Mouse (Mus musculus): Measurements from ENCODE around the gene Atox1.

Atox1 gene

DNA sequence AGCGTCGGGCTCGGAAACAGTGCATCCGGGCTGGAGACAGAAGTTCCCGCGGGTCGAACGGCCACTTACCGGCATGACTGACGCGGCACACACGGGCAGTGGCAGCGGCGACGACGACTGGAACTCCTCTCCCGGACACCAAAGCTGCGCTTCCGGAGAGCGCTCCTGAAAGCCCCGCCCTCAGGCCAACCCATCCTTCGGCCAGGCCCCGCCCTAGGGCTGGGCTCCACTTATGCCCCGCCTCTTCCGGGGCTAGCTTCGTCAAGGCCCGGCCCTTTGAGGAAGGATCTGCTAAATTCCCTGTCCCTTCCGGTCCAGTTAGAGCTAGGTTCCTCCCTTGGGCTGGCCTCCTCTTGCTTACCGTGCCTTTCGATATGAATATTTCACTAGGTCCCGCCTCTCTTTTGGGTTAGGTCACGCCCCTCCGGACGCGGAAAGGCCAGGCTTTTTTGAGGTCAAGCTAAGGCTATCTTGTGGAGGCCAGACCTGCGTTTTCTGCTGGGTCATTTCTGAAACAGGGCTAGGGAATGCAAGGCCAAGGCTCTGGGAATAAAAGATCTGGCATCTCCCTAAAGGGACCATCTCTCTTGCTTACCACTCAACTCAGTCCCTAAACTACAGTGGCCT, at the start of gene Atox1:
Gene Atox1 (minus strand): TSS at position 221 of the 627 bp plus-strand sequence.
- CTCF ChIA-PET = interaction anchor here (1.2 kb wide), 1 partner anchor 8 kb away, joined by 3 read pairs; the partner anchor contains the start of gene G3bp1

DNA sequence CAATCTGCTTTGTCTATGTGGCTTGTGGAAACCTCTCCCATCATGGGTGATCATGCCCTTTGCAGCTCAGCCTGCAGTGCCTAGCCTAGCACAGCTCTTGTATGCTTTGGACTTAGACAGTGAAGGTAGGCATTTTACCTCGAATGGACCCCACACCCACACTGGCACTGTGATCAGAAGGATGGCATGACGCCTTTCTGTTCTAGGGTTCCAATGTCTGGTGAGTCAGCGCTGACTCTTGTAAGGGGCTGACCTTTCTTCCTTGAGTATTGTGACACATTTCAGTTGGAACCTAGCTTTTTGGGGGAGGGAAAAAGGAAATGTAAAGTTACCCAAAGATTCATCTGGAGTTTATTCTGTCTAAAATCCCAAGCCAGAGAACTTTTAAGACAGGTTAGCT, 44.4 kb upstream of the Atox1 start:
- CTCF ChIA-PET = no interaction called here

DNA sequence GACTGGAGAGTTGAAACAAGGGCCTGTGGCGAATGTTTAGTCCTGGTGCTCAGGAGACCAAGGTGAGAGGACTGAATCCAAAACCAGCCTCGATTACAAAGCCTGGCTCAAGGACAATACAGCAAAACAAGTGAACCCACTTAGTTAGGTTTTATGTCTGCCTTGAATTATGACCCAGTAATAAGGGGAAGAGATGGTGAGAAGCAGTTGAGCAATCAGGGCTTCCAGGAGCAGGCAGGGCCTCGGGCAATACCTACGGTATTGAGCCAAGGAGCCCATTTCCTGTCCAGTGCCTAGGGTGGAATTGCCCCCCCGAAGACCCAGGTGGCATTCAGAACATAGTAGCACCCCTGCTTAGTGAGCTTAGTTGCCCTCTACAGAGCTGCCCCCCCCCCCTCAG, 41.8 kb upstream of the Atox1 start:
- CTCF ChIA-PET = no interaction called here

DNA sequence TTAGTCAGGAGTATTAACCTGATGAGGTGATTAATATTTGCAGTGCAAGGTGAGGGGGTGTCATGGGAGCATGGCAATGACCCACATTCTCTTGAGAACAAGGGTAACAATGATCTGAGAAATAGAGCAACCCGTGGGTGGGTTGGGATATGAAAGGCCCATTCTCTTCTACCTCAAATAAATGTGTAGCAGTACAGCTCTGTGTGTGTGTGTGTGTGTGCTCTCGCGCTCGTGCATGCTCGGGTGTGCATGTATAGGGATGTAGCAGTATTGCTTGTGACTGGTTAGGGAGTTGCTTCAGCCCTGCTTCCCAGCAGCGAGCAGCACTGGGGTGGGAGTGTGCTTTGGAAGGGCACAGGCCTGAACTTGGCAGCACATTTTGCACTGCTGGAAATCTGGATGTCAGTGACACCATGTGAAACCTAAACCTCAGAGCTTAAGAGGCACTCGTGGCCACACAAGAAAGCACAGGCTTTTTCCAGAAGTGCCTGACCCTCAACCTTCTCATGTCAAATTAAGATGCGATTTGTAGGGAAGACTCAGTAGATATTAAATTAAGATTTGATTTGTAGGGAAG, 41.0 kb upstream of the Atox1 start:
- CTCF ChIA-PET = no interaction called here

DNA sequence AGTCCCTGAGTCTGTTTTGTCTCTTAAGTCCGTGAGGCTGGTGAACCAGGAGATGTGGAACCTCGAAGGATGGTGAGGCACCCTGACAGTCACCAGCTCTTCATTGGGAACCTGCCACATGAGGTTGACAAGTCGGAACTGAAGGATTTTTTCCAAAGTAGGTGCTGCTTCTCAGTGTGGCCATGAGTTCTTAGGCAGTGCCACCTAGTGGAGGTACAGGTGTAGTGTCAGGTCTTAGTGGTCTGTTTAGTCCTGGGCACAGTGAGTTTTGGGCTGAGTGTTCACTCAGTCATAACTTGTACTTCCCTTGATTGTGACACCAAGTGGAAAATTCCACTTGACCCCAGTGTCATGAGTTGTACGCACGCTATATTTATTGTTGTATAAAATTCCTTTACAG, 36.8 kb upstream of the Atox1 start:
- CTCF ChIA-PET = no interaction called here

DNA sequence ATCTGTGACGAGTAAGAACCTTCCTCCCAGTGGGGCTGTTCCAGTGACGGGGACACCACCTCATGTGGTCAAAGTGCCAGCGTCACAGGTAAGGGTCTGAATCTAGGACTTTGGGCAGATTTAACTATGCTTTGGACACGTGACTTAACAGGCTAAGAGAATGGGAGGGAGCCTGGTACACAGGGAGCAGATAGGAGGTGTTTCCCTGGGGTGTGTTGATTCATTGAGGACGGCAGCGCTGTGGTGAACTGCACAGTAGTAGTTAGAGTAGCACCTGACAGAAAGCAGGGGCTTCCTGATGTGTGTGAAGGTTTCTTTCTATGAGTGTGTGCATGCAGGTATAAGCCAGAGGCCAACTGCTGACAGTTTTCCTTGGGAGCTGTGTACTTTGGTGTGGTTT, 35.1 kb upstream of the Atox1 start:
- CTCF ChIA-PET = no interaction called here

DNA sequence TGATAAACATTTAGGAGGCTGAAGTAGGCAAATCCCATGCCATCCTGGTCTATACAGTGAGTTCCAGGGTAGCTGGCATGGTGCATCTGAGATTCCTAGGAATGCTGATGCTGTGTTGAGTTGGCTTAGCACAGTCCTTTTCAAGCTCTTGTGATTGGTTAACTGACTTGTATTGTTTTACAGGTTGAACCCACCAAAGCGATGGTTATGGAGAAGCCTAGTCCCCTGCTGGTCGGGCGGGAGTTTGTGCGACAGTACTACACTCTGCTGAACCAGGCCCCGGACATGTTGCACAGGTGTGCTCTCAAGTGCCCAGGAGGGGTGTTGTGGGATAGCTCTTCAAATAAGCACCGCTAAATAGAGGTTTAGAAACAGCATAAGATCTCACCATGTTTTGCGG, 24.4 kb upstream of the Atox1 start:
- CTCF ChIA-PET = interaction anchor here (0.6 kb wide), 1 partner anchor 26 kb away, joined by 3 read pairs; no protein-coding TSS in a partner anchor

DNA sequence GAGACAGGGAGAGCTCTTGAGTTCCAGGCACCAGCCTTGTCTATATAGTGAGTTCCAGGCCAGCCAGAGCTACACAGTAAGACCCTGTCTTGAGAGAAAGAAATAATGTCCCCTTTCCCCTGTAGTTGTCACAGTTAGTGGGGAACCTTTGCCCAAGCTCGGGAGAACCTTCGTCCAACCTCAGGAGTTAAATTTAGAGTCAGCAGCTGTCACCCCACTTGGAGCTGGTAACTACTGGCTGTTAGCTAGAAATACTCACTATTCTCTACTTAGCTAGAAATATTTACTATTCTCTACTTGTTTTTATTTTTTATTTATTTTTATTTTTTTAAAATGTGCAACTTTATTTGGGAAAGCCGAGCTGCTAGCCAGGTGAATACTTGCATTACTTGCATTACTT, 12.2 kb upstream of the Atox1 start:
- CTCF ChIA-PET = no interaction called here

DNA sequence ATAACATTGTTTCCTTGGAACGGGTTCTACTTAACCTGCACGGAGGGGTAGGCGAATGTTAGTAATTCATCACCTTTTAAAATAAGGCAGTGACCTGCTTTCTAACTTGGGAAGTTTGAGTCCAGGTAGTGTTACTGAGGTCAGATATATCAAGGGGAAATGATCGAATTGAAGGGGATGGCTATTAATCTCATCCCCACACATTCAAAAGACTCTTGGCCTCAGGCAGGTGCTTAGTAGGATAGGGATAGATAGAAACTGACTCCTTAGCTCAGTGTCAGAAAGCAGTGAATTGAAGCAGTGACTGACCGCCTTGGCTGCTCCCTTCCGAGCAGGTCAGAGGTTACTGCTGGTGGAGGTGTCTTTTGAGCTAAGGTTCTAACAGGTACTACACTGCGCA, 10.4 kb upstream of the Atox1 start:
- CTCF ChIA-PET = no interaction called here

DNA sequence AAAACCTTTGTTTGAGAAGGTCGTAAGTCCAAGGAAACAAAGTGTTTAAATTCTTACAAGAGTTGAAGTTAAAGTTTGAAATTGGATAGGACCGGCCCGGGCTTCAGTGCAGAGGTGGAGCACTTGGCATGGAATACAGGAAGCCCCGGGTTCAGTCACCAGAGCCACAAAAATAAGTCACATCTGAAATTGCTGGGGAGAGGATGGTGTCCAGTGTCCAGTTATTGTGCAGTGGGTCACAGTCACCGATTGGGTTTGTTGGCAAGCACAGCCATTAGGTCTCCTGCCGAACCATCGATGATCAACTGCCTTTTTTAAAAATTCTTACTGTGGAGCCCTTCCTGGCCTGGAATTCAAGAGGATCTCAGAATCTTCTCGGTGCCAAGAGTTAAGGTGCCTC, 9.7 kb upstream of the Atox1 start:
- CTCF ChIA-PET = no interaction called here

DNA sequence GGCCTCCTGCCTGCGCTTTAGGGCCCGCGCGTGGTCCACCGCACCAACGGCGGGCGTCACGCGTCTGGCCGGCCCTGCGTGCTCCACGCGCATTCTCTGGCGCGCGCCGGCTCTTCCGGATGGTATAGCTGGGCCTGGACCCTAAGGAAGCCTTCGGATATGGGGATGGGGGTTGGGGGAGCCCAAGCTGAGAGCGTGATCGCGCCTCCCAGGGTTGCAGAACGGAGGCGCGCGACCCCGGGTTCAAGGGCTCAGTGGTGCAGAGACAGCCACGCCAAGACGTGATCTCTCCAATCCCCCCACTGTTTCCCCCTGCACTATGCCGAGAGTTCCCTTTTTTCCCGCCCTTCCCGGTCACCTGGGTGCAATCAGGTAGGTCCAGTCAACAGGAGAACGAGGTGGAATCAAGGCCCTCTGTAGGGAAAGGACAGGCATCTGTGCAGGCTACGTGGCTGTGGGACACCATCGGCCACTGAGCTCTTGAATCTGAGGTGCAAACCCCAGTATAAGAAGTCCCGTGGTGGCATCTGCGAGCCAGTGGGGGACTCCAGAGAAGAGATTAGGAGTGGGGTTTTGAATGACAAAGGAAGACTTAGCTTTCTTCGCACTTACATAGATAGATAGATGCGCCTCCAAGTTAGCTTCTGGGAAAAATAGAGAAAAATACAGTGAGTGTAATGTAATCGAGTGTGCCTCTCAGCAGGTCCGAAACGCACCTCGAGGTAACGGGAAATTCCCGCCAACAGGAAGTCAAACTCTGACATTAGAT, 9.1 kb upstream of the Atox1 start:
- CTCF ChIA-PET = no interaction called here

DNA sequence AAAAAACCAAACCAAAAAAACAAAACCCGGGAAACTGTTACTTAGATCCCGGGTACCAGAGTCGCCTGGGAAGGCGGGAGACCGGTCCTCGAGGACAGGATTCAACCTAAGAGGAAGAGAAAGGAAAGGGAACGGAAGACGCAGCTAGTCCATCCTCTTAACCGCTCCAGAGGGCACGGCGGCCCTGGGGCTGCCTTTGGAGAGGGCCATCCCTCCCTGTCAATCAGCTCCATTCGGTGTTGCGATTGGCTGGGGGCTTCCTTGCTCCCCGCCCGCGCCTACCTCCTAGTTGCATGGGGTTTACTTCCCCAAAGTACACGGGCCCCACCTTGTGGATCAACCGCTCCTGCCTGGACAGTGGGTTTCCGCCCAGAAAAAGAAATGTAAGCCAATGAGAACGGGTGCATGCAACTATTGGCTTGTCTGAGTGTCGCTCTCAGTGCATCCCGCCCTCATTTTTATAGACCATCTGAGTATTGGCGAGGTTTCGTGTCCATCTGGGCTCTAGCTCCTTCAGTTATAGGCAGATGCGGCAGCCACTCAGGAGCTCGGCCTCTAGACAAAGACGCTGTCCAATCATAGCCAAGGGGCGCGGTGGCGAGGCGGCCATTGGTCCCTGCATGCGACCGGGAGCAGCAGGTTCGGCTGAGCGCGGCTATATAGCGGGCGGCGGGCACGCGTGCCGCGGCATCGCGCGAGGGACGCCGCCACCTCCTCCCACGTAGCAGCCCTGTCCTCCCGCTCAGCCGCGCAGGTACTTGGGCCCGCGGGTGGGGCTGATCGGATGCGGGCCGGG, 8.2 kb upstream of the Atox1 start, which contains the start of gene G3bp1:
Gene G3bp1 (plus strand): TSS at position 638 of the 796 bp plus-strand sequence.
- CTCF ChIA-PET = interaction anchor here (1.3 kb wide), 1 partner anchor 8 kb away, joined by 3 read pairs; the partner anchor contains the start of gene Atox1

DNA sequence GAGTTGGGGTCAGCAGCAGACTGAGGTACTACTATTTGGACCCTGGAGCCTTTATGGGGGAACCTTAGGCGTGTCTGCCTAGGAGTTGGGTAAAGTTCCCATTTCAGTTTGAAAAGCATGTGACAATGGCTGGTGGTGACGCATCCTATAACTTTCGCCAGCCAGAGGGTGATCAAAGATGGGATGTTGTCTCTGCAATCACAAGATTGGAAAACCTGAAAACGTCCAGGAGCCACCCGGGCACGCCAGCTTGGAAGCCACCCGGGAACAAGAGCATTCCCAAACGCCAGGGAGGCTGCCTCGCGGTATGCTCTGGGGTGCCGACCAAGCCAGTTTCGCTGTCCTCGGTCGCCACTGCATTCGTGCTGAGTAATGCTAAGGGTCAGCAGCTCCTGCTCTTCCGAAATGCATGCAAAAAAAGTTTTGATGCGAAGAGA, 7.6 kb upstream of the Atox1 start:
- CTCF ChIA-PET = interaction anchor here (1.3 kb wide), 1 partner anchor 8 kb away, joined by 3 read pairs; the partner anchor contains the start of gene Atox1

DNA sequence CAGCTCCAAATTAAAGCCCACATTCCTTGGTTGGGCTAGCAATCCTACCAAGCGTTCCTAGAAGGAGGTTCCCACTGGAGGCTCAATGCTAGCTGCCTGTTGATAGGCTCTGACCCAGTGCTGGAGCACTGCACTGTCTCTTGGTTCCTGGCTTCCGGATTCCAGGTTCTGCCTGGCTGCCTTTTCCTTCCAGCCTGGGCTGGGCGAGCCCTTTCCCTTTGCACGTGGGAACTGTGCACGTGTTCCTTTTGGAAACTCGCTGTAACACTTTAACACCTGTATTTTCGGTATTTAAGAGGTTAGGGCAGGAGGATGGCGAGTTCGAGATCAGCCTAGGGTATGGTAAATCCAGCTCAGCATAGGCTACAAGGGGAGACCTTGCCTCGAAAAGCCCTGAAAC, 7.0 kb upstream of the Atox1 start:
- CTCF ChIA-PET = no interaction called here

DNA sequence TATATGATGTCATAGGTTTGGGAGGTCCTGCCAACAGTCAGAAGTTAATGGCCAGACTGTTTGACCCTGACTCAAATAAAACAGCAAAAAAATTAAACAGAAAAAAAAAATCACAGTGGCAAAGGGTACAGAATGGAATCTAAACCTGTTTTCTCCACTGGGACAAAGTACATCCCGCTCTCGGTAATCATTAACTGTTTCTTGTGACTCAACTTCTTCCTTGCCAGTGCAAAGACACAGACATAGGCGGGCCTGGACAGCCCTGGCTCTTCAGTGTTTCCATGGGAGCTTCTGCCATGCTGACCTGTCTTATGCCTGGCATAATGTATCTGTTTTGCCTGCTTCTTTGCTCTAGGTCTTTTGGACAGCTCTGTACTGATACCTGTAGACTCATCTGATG, 4.1 kb upstream of the Atox1 start:
- CTCF ChIA-PET = no interaction called here

DNA sequence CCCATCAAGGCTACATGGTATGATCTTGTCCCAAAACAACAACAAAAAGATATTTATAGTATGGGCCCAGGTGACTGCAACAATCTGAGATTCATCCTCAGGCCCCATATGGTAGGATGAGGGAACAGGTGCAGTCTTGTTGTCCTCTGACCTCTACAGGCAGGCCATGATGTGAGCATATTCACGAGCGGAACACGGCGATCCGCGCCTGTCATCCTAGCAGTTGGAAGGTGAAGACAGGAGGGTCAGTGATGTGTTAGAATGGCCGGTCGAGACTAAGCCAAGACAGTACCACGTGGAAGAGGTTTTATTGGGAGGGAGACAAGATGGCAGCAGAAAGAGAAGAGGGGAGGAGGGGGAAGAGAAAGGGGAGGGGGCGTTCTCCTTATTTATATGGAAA, 3.7 kb upstream of the Atox1 start:
- CTCF ChIA-PET = no interaction called here

DNA sequence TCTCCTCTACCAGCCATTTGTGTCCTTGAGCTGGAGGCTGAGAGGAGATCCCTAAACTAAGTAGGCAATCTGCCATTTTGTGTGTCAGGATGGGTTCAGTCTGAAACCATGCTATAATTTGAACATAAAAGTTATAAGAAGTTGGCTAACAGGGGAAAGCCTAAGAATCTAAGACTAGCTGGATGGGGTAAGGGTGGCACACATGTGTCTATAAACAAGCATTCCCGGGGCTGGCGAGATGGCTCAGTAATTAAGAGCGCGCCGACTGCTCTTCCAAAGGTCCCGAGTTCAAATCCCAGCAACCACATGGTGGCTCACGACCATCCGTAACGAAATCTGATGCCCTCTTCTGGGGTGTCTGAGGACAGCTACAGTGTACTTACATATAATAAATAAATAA, 1.1 kb upstream of the Atox1 start:
- CTCF ChIA-PET = interaction anchor here (0.6 kb wide), 1 partner anchor 19 kb away, joined by 3 read pairs; no protein-coding TSS in a partner anchor

DNA sequence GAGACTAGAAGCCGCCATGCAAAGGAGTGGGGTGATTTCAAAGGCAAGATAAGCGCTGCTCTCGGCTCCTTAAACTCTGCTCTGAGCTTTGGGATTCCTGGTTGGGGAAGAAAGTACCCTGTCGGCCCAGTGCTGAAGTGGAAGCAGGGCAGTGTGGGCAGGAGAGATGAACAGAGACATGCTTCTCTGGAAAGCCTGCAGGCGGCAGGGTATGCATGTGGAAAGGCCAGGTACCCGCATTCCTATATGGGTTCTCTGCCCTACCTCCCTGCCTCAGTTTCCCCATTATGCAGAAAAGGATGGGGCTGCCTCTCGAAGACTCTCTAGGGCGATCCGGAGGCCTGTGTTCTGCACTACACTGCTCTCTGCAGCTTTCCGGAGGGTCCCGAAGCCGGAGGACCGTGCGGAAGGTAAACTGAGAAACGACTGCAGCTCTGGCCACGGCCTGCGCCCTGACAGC, 450 bp downstream of the Atox1 start:
- CTCF ChIA-PET = interaction anchor here (0.8 to 1.2 kb wide), 2 partner anchors 8 to 1947 kb away, joined by 3 to 11 read pairs; partner anchors contain the start of gene G3bp1

DNA sequence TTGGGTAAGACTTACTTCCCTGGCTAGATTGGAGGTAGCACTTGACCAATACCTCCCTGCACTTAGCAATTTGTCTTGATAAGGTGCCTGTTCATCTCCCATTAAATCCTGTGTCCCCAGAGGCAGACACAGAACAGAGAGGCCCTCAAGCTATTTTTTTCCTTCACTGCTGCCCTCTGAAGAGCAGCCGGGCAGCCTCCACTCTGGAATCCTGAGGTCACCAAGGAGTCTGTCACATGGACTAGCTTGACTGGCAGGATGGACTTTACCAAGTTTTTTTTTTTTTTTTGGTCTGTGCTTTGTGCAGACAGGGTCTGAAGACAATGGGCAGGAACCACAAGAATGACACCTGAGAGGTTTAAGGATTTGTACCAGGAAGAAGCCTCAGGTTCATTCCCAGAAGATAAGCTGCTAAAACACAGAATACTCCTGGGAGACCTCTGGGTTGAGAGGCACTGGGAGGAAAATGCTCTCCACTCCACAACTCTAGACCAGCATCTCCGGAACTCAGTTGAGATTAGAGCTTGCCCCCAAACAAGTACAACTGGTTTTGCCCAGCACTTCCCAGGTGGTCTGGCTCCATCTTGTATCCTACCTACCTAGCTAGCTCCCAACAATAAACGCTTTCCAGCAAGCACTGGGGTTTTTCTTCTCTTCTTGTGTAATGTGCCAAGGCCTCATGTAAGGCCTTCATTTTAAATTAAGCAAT, 1.0 kb downstream of the Atox1 start:
- CTCF ChIA-PET = interaction anchor here (0.7 to 1.2 kb wide), 3 partner anchors 9 to 1948 kb away, joined by 3 to 11 read pairs (median 3); partner anchors contain the start of gene G3bp1

DNA sequence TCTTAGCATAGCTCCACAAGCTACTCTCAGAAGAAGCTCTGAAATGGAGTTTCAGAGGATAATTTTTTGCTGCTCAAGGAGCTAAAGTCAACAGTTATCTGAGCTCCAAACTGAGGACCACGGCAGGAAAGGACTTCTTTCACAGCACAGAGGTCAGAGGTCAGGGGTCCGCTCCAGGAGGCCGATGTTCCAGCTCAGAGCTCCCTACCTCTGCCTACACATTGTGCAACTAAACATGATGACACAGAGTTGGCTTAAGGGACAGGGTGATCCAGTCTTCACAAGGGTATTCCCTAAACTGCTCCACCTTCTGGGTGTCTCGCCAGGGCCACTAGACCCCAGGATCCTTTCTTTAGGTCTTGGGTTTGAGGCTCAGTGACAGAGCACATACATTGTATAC, 2.5 kb downstream of the Atox1 start:
- CTCF ChIA-PET = no interaction called here

DNA sequence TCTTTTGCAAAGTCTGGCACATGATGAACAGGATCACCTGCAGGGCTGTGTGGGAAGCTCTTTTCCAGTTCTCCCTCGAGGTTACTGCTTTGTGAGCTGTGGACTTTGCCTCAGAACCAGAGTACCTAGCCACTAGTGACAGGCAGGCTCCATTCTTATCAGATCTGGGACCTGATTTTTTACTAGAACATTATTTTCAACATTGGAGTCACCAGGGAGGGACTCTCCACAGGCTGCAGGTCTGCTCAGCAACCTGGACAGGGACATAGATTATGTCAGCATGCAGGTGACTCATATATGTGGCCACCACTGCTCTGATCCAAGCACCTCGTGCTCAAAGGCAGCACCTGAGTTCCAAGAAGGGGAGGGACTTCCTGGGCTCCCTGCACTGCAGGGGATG, 5.9 kb downstream of the Atox1 start:
- CTCF ChIA-PET = no interaction called here
